Mouse (Mus musculus): ENCODE measurements around the gene Wfdc10. TPM values are rescaled to one million over a fixed set of nuclear protein-coding genes. Genes with fewer than 3 reads are reported as not detected.
"Not testable (repeated sequence)": the region's sequence is repeated elsewhere in the genome, so short reads cannot be mapped to it uniquely, and the experiment has no call there.

Gene Wfdc10
- total RNA-seq (2021): under 1 TPM in 1 of 2 experiments, not detected in 1; 0.76 TPM
- long read RNA-seq, experiment 1: 0 reads
- long read RNA-seq, experiment 2: 0 reads

GRCm38 (mm10) chr2:164655858-164656257, at the start of gene Wfdc10:
Gene Wfdc10 (plus strand): TSS chr2:164656046.
- DNase-seq (ENCODE audit: low spot score in 2 of 2): peak in 1 of 2 experiments; percentile 13

DNA sequence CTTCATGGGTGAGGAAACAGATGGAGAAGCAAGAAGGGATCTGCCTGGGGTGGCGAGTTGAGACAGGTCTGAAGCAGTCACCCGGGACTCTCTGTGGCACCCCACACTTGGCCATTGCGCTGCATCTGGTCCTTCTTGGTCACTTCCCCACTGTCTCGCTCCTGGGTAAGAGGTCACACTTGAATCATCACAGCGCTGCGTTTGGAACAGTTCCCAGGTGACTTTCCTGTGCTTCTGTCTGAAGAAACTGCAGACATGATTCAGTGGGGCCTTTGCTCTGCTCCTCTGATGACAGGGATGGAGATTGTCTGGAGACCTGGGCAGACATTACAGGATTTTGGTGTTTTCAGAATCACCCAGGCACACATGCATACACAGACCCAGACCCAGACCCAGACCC, 47.1 kb upstream of the Wfdc10 start:
- DNase-seq (ENCODE audit: low spot score in 2 of 2): no peak

GRCm38 (mm10) chr2:164613471-164613870, 42.4 kb upstream of the Wfdc10 start, which contains the start of the genes Wfdc6b and Wfdc8:
Gene Wfdc6b (plus strand): TSS chr2:164613522.
Gene Wfdc8 (minus strand): TSS chr2:164613626.
- DNase-seq (ENCODE audit: low spot score in 2 of 2): not testable (repeated sequence)

DNA sequence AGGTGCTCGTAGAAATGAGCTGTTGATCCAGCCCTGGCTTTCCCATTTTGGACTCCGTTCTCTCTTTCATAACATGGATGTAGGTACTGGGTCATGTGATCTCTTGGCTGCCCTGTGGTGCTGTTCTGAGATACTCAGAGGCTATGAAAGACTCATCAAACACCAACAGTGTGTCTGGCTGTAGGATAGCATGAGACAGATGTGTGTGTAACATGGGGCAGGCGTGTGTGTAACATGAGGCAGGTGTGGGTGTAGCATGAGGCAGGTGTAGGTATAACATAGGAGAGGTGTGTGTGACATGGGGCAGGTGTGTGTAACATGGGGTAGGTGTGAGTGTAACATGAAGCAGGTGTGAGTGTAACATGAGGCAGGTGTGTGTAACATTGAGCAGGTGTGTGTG, 40.5 kb upstream of the Wfdc10 start:
- DNase-seq (ENCODE audit: low spot score in 2 of 2): no peak

DNA sequence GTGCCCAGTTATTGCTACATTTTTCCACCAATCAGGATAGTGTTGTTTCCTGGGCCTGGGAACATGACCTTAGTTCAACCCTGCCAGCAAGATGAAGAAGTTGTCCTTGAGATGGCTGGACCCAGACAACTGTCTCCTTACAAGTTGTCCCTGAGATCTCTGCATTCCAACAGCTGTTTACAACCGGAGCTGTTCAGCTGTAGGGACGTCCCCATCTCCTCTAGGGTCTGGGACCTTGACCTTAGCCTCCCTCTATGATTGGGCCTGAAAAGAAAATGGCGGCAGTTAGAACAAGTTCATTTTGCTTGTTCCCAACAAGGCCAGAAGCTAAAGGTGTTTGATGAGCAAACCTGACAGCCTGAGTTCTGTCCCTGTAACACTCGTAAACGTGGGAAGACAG, 36.8 kb upstream of the Wfdc10 start:
- no peak for DNase-seq (ENCODE audit: low spot score in 2 of 2)

DNA sequence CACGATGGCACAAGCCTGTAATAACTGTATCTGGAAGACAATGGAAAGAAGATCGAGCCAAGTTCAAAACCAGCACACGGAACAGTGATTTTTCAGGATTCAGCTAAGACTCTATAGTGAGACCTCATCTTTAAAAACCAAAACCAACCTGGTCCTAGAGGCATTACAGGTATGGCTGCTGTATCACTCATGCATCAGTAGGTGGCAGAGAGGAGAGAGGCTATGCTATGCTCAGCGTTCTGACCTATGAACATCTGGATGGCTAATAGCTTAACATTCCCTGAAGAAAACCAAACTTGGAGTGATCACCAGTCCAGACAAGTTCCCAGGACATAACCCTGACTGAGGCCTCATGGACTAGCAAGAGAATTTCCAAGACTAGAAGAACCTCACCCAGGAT, 34.1 kb upstream of the Wfdc10 start:
- no peak for DNase-seq (ENCODE audit: low spot score in 2 of 2)

- no peak for DNase-seq (ENCODE audit: low spot score in 2 of 2)
Measured at GRCm38 (mm10) chr2:164635266-164635665, 20.6 kb upstream of the Wfdc10 start.

DNA sequence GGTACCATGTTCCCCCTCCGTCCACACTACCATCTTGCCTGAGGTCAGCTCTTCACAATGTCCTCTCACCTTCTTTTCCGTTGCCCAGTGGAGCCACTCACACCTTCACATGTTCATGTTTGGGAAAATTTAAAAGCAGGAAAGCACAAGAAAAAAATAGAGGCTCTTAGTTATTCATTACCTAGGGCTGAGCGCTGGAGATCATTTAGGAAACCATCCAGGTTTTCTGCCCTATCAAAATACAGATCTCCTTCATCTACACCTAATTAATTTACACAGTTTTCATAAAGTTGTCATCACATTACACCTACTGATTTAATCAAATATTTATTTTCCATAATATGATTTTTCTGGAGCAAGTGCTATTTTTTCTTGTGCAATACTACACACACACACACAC, 17.1 kb upstream of the Wfdc10 start, which contains the start of gene Wfdc16:
Wfdc16 (minus strand) TSS at position 101 of the 400 bp plus-strand sequence.
- DNase-seq (ENCODE audit: low spot score in 2 of 2): no peak

GRCm38 (mm10) chr2:164641129-164641528, 14.7 kb upstream of the Wfdc10 start:
- no peak for DNase-seq (ENCODE audit: low spot score in 2 of 2)

- DNase-seq (ENCODE audit: low spot score in 2 of 2): no peak
Measured at GRCm38 (mm10) chr2:164641881-164642673, 13.8 kb upstream of the Wfdc10 start.

GRCm38 (mm10) chr2:164656483-164656882, 637 bp downstream of the Wfdc10 start, which contains the start of gene Wfdc9:
Gene Wfdc9 (minus strand): TSS chr2:164656583.
- DNase-seq (ENCODE audit: low spot score in 2 of 2): no peak

GRCm38 (mm10) chr2:164664851-164665250, 9.0 kb downstream of the Wfdc10 start:
- DNase-seq (ENCODE audit: low spot score in 2 of 2): no peak

- DNase-seq (ENCODE audit: low spot score in 2 of 2): no peak
Measured at GRCm38 (mm10) chr2:164670261-164670660, 14.4 kb downstream of the Wfdc10 start.

DNA sequence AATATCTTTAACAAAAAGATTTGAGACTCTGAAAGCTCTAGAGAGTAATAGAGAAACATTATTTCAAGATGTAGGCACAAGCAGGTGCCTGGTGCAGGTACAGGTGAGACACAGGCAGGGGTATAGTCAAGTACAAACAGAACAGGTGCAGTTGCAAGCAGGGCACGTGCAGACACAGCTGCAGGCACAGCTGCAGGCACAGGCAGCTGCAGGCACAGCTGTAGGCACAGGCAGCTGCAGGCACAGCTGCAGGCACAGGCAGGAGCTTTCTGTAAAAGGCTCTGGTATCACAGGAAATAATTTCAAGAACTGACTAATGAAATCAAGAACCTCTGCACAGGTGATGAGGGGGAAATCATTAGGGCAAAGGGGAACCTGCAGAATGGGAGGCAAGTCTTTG, 15.1 kb downstream of the Wfdc10 start:
- DNase-seq (ENCODE audit: low spot score in 2 of 2): no peak

- DNase-seq (ENCODE audit: low spot score in 2 of 2): no peak
Measured at GRCm38 (mm10) chr2:164673987-164674386, 18.1 kb downstream of the Wfdc10 start, which contains the start of gene Wfdc11. Gene Wfdc11 (minus strand): TSS chr2:164674087.

DNA sequence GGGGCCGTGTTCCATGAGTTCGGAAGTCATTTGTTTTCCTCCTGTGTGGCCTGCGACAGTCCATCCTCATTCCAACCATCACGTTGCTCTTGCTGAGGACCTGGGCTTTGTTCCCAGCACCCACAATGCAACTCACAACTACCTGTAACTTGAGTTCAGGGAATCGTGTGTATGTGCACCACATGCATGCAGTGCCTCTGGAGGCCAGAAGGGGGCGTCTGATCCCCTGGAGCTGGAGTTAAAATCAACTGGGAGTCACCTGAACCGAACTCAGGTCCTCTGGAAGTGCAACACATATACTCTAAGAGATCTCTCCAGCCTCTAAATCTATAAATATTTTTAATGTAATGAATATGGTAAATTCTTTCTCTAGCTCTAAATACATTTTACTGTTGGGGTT, 20.3 kb downstream of the Wfdc10 start:
- DNase-seq (ENCODE audit: low spot score in 2 of 2): no peak

DNA sequence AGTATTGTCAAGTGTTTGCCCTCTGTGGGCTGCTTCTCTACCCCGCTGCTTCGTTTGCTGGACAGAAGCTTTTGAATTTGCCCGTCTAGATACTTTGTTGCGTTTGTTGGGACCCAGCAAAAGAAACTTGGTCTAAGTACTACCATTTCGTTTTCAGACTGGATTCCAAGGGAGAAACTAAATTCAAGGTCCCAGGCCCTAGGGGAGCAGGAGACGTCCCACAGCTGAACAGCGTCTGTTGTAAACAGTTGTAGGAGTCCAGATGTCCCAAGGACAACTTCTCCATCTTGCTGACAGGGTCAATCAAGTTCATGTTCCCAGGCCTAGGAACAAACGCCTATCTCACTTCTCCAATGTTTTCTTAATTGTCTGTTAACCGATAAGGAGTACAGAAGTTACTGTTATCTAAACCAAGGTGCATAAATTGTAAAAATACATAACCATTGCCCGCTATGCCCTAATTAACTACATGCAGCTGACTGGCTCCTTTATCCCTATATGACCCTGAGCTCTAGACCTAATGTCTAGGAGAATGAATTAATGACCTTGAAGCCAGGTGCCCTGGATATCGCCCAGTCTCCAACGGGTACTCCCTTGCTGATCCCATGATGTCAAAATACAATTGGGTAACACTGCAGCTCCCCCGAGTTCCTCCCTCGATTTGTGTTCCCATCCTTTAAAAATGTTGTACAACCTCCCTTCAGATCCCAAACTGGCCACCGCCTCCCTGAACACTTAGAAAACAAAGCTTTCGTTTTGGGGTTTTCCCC, 21.3 kb downstream of the Wfdc10 start:
- no peak for DNase-seq (ENCODE audit: low spot score in 2 of 2)

GRCm38 (mm10) chr2:164678848-164679625, 23.2 kb downstream of the Wfdc10 start:
- peak; percentile 17 to 49 for DNase-seq (ENCODE audit: low spot score in 2 of 2)

DNA sequence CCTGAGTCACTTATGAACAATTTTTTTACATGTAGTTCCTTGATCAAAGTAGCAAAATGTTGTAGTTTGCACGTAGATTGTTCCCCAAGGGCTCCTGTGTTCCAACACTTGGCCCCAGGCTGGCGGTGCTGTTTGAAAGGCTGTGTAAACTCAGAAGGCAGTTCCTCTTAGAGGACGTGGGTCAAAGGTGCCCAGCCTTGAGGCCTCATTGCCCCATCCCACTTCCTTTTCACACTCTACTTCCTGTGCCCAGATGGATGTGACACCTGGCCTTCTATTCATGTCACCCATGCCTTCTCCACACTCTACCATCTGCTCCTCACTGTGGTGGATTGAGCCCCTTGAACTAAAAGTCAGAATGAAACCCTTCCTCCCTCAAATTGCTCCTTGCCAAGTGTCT, 24.1 kb downstream of the Wfdc10 start:
- no peak for DNase-seq (ENCODE audit: low spot score in 2 of 2)

- no peak for DNase-seq (ENCODE audit: low spot score in 2 of 2)
Measured at GRCm38 (mm10) chr2:164684807-164685206, 29.0 kb downstream of the Wfdc10 start, which contains the start of gene Wfdc13. Gene Wfdc13 (plus strand): TSS chr2:164685107.

DNA sequence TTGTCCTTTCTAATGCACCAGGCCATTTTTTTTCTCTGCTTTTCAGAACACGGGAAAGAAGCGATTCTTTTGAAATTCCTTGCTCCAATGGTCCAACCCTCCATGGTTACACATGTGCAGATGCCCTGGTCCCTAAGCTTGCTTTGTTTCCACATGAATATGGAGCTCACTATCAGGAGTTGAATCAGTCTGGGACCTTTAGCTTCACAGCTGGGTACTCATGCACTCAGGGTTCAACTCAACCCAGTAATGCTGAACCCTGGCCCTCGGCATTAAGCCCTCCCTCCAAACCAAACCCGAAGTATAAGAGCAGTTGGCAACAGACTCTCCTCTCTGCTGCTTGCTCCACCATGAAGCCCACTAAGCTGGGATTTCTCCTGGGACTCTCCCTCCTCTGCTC, 42.4 kb downstream of the Wfdc10 start, which contains the start of gene Spint4:
Spint4 (plus strand) TSS at position 301 of the 400 bp plus-strand sequence.
- DNase-seq (ENCODE audit: low spot score in 2 of 2): no peak
